Mouse (Mus musculus) midbrain, embryonic 16.5 days (tissue): ENCODE results near the gene Arl14ep. TPM values are rescaled to one million over a fixed set of nuclear protein-coding genes. Genes with fewer than 3 reads are reported as not detected.
"Not testable (repeated sequence)": the region's sequence is repeated elsewhere in the genome, so short reads cannot be mapped to it uniquely, and the experiment has no call there.

Experiments
- ATAC-seq: fragments of 200-750 bp; cut with Nextera tagmentation; 2 replicates; pipeline ENCODE4 v1.8.0; 2017; ENCODE audit warnings: moderate TSS enrichment
- H3K27ac ChIP-seq: fragments of 300-500 bp; sonication (generic); 2 replicates; pipeline ENCODE4 v1.5.1; 2014; ENCODE audit warnings: mild to moderate bottlenecking, low read length, mixed read lengths
- H3K27me3 ChIP-seq: fragments of 300-500 bp; sonication (generic); 2 replicates; pipeline ENCODE4 v1.6.1; 2014; ENCODE audit warnings: low read depth, low read length, mixed read lengths; ENCODE audit not compliant: control insufficient read depth, insufficient read depth
- H3K36me3 ChIP-seq: fragments of 300-500 bp; sonication (generic); 2 replicates; pipeline ENCODE4 v1.6.1; 2014; ENCODE audit warnings: mild to moderate bottlenecking, low read length, moderate library complexity, mixed read lengths; ENCODE audit not compliant: control insufficient read depth, insufficient read depth
- H3K4me1 ChIP-seq: fragments of 300-500 bp; sonication (generic); 2 replicates; pipeline ENCODE4 v1.6.1; 2014; ENCODE audit warnings: mild to moderate bottlenecking, low read length, mixed read lengths; ENCODE audit not compliant: control insufficient read depth, insufficient read depth
- H3K4me2 ChIP-seq: fragments of 300-500 bp; sonication (generic); 2 replicates; pipeline ENCODE4 v1.6.1; 2014; ENCODE audit warnings: mild to moderate bottlenecking, low read length, mixed read lengths
- H3K4me3 ChIP-seq: fragments of 300-500 bp; sonication (generic); 2 replicates; pipeline ENCODE4 v1.5.1; 2014; ENCODE audit warnings: low read depth, mild to moderate bottlenecking, low read length, moderate library complexity, mixed read lengths
- H3K9ac ChIP-seq: fragments of 300-500 bp; sonication (generic); 2 replicates; pipeline ENCODE4 v1.6.1; 2014; ENCODE audit warnings: low read depth, low read length, mixed read lengths
- H3K9me3 ChIP-seq: fragments of 300-500 bp; sonication (generic); replicated peaks from 2 replicates; pipeline ENCODE4 v1.6.1; 2014; ENCODE audit warnings: mild to moderate bottlenecking, low read length, mixed read lengths; ENCODE audit not compliant: control insufficient read depth, poor library complexity, severe bottlenecking
- WGBS: fragments of 180-500 bp; shearing (Covaris S2); extraction: QIAGEN DNeasy Blood & Tissue Kit; methylation state at CpG from one replicate; pipeline ENCODE4 v1.1.7; 2014; 5-methylcytosine and 5-hydroxymethylcytosine counted together
- polyA plus RNA-seq: library from polyadenylated mRNA; unstranded; fragments of >200 nt; fragmentation: Nextera tagmentation; extraction: Ambion mirVana; gene quantifications from 2 replicates; pipeline ENCODE4 v1.2.1, GENCODE M21; 2015

Arl14ep gene
- 35.4 and 37.0 TPM in 2 replicates for polyA plus RNA-seq

- H3K9ac ChIP-seq = peak within 1 kb of the TSS; percentile 98
- H3K4me1 ChIP-seq = peaks cover 15% of the 10 kb centered on the region
- peak within 1 kb of the TSS; percentile 63 for H3K4me2 ChIP-seq
- H3K27ac ChIP-seq = peak within 1 kb of the TSS; percentile 50
- peak within 1 kb of the TSS; percentile 91 for H3K4me3 ChIP-seq
- no peaks in the 10 kb centered on the region for H3K27me3 ChIP-seq
- ATAC-seq = peak; percentile 98
- no peaks in the 10 kb centered on the region for H3K9me3 ChIP-seq
- 1% methylated on average over 36 of the region's 36 CpGs for WGBS
- H3K36me3 ChIP-seq = 0 out of 2 replicates have a peak, but pooled peaks cover 2% of the 10 kb centered on the region
These were observed at the start of gene Arl14ep for GRCm38 (mm10) chr2:106973959-106974639. Gene Arl14ep (minus strand): TSS chr2:106974424.

GRCm38 (mm10) chr2:107022713-107023112 lies 48.5 kb upstream of the Arl14ep start:
- WGBS = 97% methylated on average over 5 of the region's 5 CpGs
- Histone ChIP-seq H3K27ac (no peak overlapping the region), H3K4me2 (no peak overlapping the region), H3K4me1 (no peaks in the 10 kb centered on the region), H3K36me3 (no peaks in the 10 kb centered on the region), H3K4me3 (no peak overlapping the region), H3K9ac (no peak overlapping the region), H3K9me3 (no peaks in the 10 kb centered on the region), H3K27me3 (no peaks in the 10 kb centered on the region)
- no peak for ATAC-seq

GRCm38 (mm10) chr2:107019331-107019730 lies 45.1 kb upstream of the Arl14ep start:
- no peak for ATAC-seq
- 71% methylated on average over 2 of the region's 2 CpGs for WGBS
- peak overlapping the region; percentile 42; the same call in 1 of the 2 replicates for H3K27ac ChIP-seq

GRCm38 (mm10) chr2:107013161-107013560 lies 38.9 kb upstream of the Arl14ep start:
- ATAC-seq = no peak
- 88% methylated on average over 4 of the region's 4 CpGs for WGBS
- Histone ChIP-seq H3K4me3 (no peak overlapping the region), H3K4me2 (no peak overlapping the region), H3K27me3 (no peaks in the 10 kb centered on the region), H3K4me1 (no peaks in the 10 kb centered on the region), H3K9ac (no peak overlapping the region), H3K9me3 (no peaks in the 10 kb centered on the region), H3K27ac (no peak overlapping the region), H3K36me3 (no peaks in the 10 kb centered on the region)

More at GRCm38 (mm10) chr2:107019331-107019730, 45.1 kb upstream of the Arl14ep start:
- H3K9me3 ChIP-seq = no peaks in the 10 kb centered on the region
- H3K9ac ChIP-seq = no peak overlapping the region
- no peaks in the 10 kb centered on the region for H3K4me1 ChIP-seq
- H3K27me3 ChIP-seq = no peaks in the 10 kb centered on the region
- H3K4me3 ChIP-seq = no peak overlapping the region
- H3K36me3 ChIP-seq = no peaks in the 10 kb centered on the region
- no peak overlapping the region for H3K4me2 ChIP-seq

GRCm38 (mm10) chr2:107012318-107012717 lies 38.1 kb upstream of the Arl14ep start:
- Histone ChIP-seq H3K27ac (no peak overlapping the region), H3K27me3 (no peaks in the 10 kb centered on the region)
- ATAC-seq = no peak

GRCm38 (mm10) chr2:107010160-107010559 lies 35.9 kb upstream of the Arl14ep start:
- Histone ChIP-seq H3K4me3 (no peak overlapping the region), H3K27ac (no peak overlapping the region), H3K9ac (no peak overlapping the region), H3K9me3 (no peaks in the 10 kb centered on the region), H3K36me3 (no peaks in the 10 kb centered on the region), H3K4me2 (no peak overlapping the region), H3K4me1 (no peaks in the 10 kb centered on the region), H3K27me3 (no peaks in the 10 kb centered on the region)
- ATAC-seq = no peak
- WGBS = 82% methylated on average over 6 of the region's 6 CpGs

More at GRCm38 (mm10) chr2:107012318-107012717, 38.1 kb upstream of the Arl14ep start:
- Histone ChIP-seq H3K36me3 (no peaks in the 10 kb centered on the region), H3K9ac (no peak overlapping the region), H3K4me2 (no peak overlapping the region), H3K9me3 (no peaks in the 10 kb centered on the region), H3K4me1 (no peaks in the 10 kb centered on the region), H3K4me3 (no peak overlapping the region)
- 79% methylated on average over 4 of the region's 4 CpGs for WGBS

- Histone ChIP-seq H3K9ac (no peak overlapping the region), H3K27ac (no peak overlapping the region), H3K27me3 (no peaks in the 10 kb centered on the region), H3K4me3 (no peak overlapping the region), H3K36me3 (no peaks in the 10 kb centered on the region), H3K4me1 (no peaks in the 10 kb centered on the region), H3K9me3 (no peaks in the 10 kb centered on the region), H3K4me2 (no peak overlapping the region)
- 83% methylated on average over 3 of the region's 3 CpGs for WGBS
- no peak for ATAC-seq
These were observed 32.2 kb upstream of the Arl14ep start for GRCm38 (mm10) chr2:107006378-107006777.

GRCm38 (mm10) chr2:107005876-107006275 lies 31.7 kb upstream of the Arl14ep start:
- H3K4me2 ChIP-seq, H3K27ac ChIP-seq, H3K36me3 ChIP-seq, H3K9ac ChIP-seq, H3K4me1 ChIP-seq, H3K9me3 ChIP-seq, H3K27me3 ChIP-seq, H3K4me3 ChIP-seq, ATAC-seq: not testable (repeated sequence)
- WGBS = 88% methylated on average over 4 of the region's 4 CpGs

- Histone ChIP-seq H3K36me3 (no peaks in the 10 kb centered on the region), H3K4me1 (no peaks in the 10 kb centered on the region), H3K9ac (no peak overlapping the region), H3K4me2 (no peak overlapping the region), H3K27ac (no peak overlapping the region), H3K27me3 (no peaks in the 10 kb centered on the region), H3K9me3 (no peaks in the 10 kb centered on the region), H3K4me3 (no peak overlapping the region)
- ATAC-seq = no peak
- 88% methylated on average over 1 of the region's 1 CpGs for WGBS
These were observed 17.0 kb upstream of the Arl14ep start for GRCm38 (mm10) chr2:106991261-106991660.
